Mouse (Mus musculus): ENCODE measurements around the gene Anapc15. TPM values are rescaled to one million over a fixed set of nuclear protein-coding genes. Genes with fewer than 3 reads are reported as not detected.
"Not testable (repeated sequence)": the region's sequence is repeated elsewhere in the genome, so short reads cannot be mapped to it uniquely, and the experiment has no call there.

Gene Anapc15
- total RNA-seq, 2 experiments from 2014 or later = 31.4 to 32.6 TPM

DNA sequence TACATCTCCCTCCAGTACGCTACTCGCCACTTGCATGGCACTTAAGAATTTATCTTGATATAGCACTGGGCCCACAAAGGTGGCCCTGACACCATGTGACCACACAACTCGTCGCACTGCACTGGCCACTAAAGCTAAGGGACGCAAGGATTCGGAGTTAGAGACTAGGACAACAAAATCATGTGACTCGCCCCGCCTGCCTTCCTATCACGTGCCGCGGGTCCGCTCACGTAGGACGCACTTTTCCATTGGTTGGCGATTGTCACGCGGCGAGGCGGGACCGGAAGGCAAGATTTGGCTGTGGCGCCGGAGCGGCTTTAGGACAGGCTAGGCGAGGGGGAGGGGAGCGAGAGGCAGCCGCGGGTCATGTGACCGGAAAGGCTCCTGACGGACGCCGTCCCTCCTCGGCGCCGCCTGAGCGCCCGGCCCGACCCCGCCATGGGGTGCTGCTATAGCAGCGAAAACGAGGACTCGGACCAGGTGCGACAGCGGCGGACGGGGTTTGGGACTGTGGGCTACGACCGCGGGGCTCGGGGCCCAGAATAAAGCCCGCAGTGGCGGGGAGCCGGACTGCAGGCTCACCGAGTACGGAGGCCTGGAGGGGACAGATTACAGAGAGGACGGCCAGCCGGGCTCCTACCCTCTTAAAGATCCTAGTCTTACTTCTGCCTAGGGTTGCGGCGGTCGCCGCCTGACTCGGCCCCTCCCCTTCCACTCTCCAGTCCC, 42.2 kb downstream of the Anapc15 start, which contains the start of gene Lamtor1:
Gene Lamtor1 (plus strand): TSS at position 344 of the 726 bp plus-strand sequence.
- intact Hi-C loops (cut with DNase I) = loop anchor here (2.0 to 5.0 kb wide), 2 partner anchors 27 to 243 kb away; partner anchors contain the start of genes Clpb and Lrrc51
- Histone ChIP-seq H3K4me3 (peak within 1 kb of the TSS; percentile 91), H3K27ac (peak within 1 kb of the TSS; percentile 99)
- peak; percentile 6 for TF ChIP-seq CTCF (IDR thresholded peaks at IDR 0.05)
- peak; percentile 99 to 100 for DNase-seq (ENCODE audit: extremely low spot score in 1 of 2, low spot score in 2 of 2)

DNA sequence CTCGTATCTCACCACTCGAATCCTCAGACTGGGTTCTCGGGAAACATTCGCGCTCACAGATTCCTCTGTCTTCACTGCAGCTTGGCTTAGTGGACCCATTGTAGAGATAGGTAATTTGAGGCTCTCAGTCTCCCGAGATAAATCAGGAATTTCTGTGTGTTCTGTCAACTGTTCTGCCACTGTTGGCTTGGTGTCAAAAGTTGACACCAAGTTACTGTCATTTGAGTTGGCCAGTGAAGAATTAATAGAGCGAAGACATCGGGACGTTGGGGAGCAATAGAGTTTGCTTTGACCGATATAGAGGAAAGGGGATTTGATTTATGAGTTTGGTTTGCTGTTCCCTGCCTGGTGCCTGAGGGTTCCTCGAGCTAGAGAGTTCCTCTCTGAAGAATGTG, 42.8 kb downstream of the Anapc15 start, which contains the start of gene Tomt:
Gene Tomt (minus strand): TSS at position 73 of the 395 bp plus-strand sequence.
- peak within 1 kb of the TSS; percentile 91 for H3K4me3 ChIP-seq
- no peak for DNase-seq (ENCODE audit: extremely low spot score in 1 of 2, low spot score in 2 of 2)
- no peak for TF ChIP-seq CTCF (IDR thresholded peaks at IDR 0.05)
- intact Hi-C loops (cut with DNase I) = loop anchor here (2.0 to 5.0 kb wide), 2 partner anchors 27 to 244 kb away; partner anchors contain the start of genes Clpb and Lrrc51
- H3K27ac ChIP-seq = peak within 1 kb of the TSS; percentile 99

DNA sequence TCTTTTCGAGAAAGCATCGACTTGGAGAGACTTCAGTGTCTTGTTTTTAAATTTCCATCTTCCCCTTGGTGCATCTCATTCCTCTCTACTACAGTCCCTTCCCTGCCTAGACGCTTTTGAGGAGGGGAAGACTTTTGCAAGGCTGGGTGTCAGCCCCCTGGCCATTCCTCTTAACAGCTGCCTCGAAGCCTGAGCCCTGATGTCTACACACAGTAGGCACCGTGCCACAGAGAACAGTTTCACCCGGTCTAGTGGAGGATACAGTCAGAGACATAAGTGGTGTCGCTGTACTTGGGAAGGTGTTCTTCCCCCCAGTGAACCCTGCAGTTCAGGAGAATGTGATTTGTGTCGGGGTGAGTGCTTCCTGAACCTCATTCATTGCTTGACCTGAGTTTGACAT, 43.2 kb downstream of the Anapc15 start:
- intact Hi-C loops (cut with DNase I) = loop anchor here (2.0 to 5.0 kb wide), 2 partner anchors 26 to 244 kb away; partner anchors contain the start of genes Clpb and Lrrc51
- TF ChIP-seq CTCF (IDR thresholded peaks at IDR 0.05) = no peak
- no peak for DNase-seq (ENCODE audit: extremely low spot score in 1 of 2, low spot score in 2 of 2)
- Histone ChIP-seq H3K27ac (peak overlapping the region; percentile 13; the same call in 1 of the 2 replicates), H3K4me3 (peak overlapping the region; percentile 91)

DNA sequence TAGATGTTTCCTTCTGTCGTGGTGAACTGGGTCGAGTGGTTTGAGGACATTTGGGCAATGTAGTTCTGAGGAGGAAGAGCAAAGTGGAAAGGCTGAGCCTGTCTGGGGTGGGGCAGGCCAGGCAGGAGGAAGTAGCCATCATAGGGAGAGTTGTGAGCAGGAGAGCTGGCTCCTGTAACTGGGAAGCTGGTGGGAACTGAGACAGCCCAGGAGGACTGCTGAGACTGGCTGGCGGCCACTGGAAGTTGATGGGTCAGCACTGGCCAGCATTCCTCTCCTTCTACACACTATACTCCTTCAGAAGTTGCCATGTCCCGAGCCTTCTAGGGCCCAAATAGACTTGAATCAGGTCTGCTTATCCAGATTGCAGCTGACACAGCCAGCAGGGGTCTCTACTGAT, 44.9 kb downstream of the Anapc15 start:
- no peak for TF ChIP-seq CTCF (IDR thresholded peaks at IDR 0.05)
- Histone ChIP-seq H3K4me3 (no peak overlapping the region), H3K27ac (peak overlapping the region; percentile 40; the same call in 1 of the 2 replicates)
- no peak for DNase-seq (ENCODE audit: extremely low spot score in 1 of 2, low spot score in 2 of 2)
- intact Hi-C loops (cut with DNase I) = loop anchor here (5.0 kb wide), 1 partner anchor 246 kb away; the partner anchor contains the start of gene Clpb

DNA sequence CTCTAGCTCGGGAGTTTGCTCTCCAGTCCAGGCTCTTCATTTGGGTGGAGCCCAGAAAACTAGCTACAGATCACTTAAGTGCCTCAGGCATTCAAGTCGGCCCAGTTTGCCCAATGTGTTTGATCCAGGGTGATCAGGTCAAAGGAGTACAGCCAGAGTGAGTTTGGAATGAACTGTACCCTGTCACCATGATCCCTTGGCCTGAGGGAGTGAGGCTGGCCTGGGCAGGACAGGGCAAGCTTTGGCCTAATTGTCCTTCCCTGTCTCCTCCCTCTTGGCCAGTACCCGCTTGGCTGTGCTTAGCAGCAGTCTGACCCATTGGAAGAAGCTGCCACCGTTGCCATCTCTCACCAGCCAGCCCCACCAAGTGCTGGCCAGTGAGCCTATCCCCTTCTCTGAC, 46.6 kb downstream of the Anapc15 start:
- Histone ChIP-seq H3K4me3 (no peak overlapping the region), H3K27ac (no peak overlapping the region)
- DNase-seq (ENCODE audit: extremely low spot score in 1 of 2, low spot score in 2 of 2) = no peak
- TF ChIP-seq CTCF (IDR thresholded peaks at IDR 0.05) = no peak
- intact Hi-C loops (cut with DNase I) = no loop called here

GRCm38 (mm10) chr7:101911982-101912381, 48.5 kb downstream of the Anapc15 start:
- intact Hi-C loops (cut with DNase I) = no loop called here
- peak; percentile 15; the same call in 1 of the 2 replicates for TF ChIP-seq CTCF (IDR thresholded peaks at IDR 0.05)
- DNase-seq (ENCODE audit: extremely low spot score in 1 of 2, low spot score in 2 of 2) = no peak
- no peak overlapping the region for H3K27ac ChIP-seq
- H3K4me3 ChIP-seq = no peak overlapping the region

GRCm38 (mm10) chr7:101918071-101918470, 54.6 kb downstream of the Anapc15 start:
- DNase-seq (ENCODE audit: extremely low spot score in 1 of 2, low spot score in 2 of 2) = peak in 1 of 2 experiments; percentile 64
- H3K4me3 ChIP-seq = no peak overlapping the region
- H3K27ac ChIP-seq = no peak overlapping the region
- intact Hi-C loops (cut with DNase I) = loop anchor here (2.0 to 5.0 kb wide), 2 partner anchors 54 to 161 kb away; no protein-coding TSS in a partner anchor
- TF ChIP-seq CTCF (IDR thresholded peaks at IDR 0.05) = peak; percentile 87

DNA sequence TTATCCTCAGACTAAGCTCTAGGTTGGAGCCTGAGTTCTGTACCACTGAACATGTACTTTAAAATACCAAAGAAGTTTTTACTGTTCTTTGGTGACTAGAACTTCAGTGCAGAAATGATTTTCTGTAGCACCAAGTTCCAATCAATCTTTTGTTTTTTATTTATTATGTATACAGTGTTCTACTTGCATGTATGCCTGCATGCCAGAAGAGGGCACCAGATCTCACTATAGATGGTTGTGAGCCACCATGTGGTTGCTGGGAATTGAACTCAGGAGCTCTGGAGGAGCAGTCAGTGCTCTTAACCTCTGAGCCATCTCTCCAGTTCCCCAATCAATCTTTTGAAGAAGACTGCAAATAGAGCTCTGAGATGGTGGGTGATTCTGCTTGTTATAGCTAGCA, 62.4 kb downstream of the Anapc15 start:
- TF ChIP-seq CTCF (IDR thresholded peaks at IDR 0.05) = peak; percentile 33
- intact Hi-C loops (cut with DNase I); DNase-seq (ENCODE audit: extremely low spot score in 1 of 2, low spot score in 2 of 2); H3K27ac ChIP-seq; H3K4me3 ChIP-seq: not testable (repeated sequence)

DNA sequence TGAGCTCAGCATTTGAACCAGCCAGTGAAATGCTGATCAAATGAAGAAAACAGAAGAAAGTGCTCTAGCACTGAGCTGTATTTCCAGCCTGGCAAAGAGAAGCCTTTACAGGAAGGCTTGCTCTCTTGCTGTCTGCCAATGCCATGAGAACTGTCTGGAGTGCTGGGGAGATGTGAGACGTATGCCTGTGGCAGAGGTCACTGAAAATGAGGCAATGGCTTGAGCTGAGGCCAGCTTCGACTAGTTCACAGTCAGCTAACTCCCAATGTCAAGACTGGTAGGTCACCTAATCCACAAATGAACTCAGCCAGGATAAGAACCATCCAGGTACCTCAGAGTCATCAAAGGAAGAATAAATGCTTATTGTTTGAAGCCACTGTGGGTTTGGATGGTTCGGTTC, 64.6 kb downstream of the Anapc15 start:
- H3K27ac ChIP-seq = no peak overlapping the region
- intact Hi-C loops (cut with DNase I) = no loop called here
- TF ChIP-seq CTCF (IDR thresholded peaks at IDR 0.05) = no peak
- DNase-seq (ENCODE audit: extremely low spot score in 1 of 2, low spot score in 2 of 2) = no peak
- H3K4me3 ChIP-seq = no peak overlapping the region

DNA sequence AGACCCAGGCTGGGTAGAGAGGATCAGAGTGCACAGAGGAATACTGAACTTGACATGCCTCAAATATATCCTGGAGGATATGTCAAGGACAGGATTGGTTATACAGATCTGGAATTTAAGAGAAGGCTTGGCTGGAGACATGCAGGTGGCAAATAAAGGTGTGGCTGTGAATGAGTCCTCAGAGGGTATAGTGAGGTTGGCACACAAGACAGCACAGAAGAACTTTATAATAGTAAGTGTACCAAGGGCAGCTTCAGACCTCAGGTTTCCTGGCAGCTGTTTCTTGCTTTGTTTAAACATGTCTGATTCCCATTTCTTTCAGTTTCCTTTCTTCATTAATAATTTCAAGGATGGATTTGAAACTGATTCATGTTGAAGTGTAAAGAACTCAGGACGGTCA, 69.0 kb downstream of the Anapc15 start:
- TF ChIP-seq CTCF (IDR thresholded peaks at IDR 0.05) = no peak
- intact Hi-C loops (cut with DNase I) = loop anchor here (2.0 kb wide), 2 partner anchors 26 to 36 kb away; partner anchors contain the start of gene Tomt
- H3K4me3 ChIP-seq = no peak overlapping the region
- DNase-seq (ENCODE audit: extremely low spot score in 1 of 2, low spot score in 2 of 2) = no peak
- no peak overlapping the region for H3K27ac ChIP-seq

GRCm38 (mm10) chr7:101933300-101933699, 69.8 kb downstream of the Anapc15 start:
- intact Hi-C loops (cut with DNase I) = loop anchor here (1.0 to 2.0 kb wide), 3 partner anchors 26 to 132 kb away; partner anchors contain the start of genes Rnf121, Tomt, Xndc1 and Xntrpc
- no peak for TF ChIP-seq CTCF (IDR thresholded peaks at IDR 0.05)
- peak in 1 of 2 experiments; percentile 17 for DNase-seq (ENCODE audit: extremely low spot score in 1 of 2, low spot score in 2 of 2)
- peak overlapping the region; percentile 60 for H3K4me3 ChIP-seq
- H3K27ac ChIP-seq = peak overlapping the region; percentile 33; the same call in 1 of the 2 replicates

GRCm38 (mm10) chr7:101933751-101934240, 70.3 kb downstream of the Anapc15 start, which contains the start of the genes Lrrc51 and Numa1:
Lrrc51 (minus strand) TSS chr7:101933895.
Numa1 (plus strand) TSS chr7:101934111.
- H3K27ac ChIP-seq = peak within 1 kb of the TSS; percentile 79
- DNase-seq (ENCODE audit: extremely low spot score in 1 of 2, low spot score in 2 of 2) = peak; percentile 95 to 96
- intact Hi-C loops (cut with DNase I) = loop anchor here (1.0 to 2.0 kb wide), 4 partner anchors 27 to 132 kb away; partner anchors contain the start of genes Rnf121, Tomt, Xndc1 and Xntrpc

More at GRCm38 (mm10) chr7:101933751-101934240, 70.3 kb downstream of the Anapc15 start, which contains the start of the genes Lrrc51 and Numa1:
- H3K4me3 ChIP-seq = peak within 1 kb of the TSS; percentile 60
- TF ChIP-seq CTCF (IDR thresholded peaks at IDR 0.05) = no peak

All from left cerebral cortex, adult 2 months (tissue).